Mouse (Mus musculus): Measurements from ENCODE around the gene Nipa2. TPM values are rescaled to one million over a fixed set of nuclear protein-coding genes. Genes with fewer than 3 reads are reported as not detected.

Gene Nipa2
- 41.3 and 45.2 TPM in 2 replicates for polyA plus RNA-seq (2016; fragmentation: Nextera tagmentation; extraction: Ambion mirVana)

DNA sequence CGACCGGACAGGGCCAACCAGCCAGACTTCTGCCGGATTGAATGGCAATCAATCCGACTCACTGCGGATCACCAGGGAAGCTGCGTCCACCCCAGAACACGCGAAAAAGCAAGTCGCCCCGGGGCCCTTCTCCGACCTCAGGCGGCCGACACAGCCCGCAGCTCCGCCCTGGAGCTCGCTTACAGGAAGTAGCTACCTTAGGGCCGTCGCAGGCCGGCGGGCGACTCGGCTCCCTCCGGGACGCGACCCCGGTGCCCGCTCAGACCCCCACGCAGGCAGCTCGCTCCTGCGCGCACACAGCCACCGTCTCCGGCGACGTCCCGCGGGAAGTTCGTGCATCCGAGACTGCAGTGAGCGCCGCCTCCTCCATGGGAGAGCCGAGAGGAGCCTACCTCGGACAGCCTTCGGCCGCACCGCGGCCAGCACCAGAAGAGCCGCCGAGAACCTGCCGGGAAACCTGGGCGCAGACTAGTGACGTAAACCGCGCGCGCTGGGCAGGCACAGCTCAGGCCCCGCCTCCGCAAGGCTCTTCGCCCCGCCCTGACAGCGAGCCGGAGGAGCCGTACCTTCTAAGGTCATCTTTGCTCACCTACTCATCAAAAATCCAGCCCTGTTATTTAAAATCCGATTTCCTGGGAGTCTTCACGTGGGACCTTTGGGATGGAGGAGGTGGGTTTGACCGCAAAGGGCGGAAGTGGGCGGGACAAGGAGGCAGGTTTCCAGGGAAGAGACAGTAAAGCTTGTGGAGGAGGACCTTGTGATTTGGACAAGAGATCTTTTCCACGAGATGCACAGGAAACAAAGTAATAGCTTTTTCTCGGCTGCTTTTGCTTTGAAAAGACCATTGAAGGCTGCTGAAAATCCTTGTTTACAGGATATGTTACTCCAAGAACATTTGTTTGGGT lies at the start of gene Nipa2:
Gene Nipa2, minus strand, starts transcription at position 473 of the 905 bp plus-strand sequence.
- Histone ChIP-seq H3K4me1 (peaks cover 16% of the 10 kb centered on the region), H3K27ac (peak within 1 kb of the TSS; percentile 97), H3K36me3 (peaks cover 3% of the 10 kb centered on the region; the same call in 1 of the 2 replicates), H3K9me3 (no peaks in the 10 kb centered on the region), H3K27me3 (ENCODE audit: insufficient read depth, poor library complexity, severe bottlenecking) (no peaks in the 10 kb centered on the region), H3K4me3 (peak within 1 kb of the TSS; percentile 95)
- WGBS: under 1% methylated on average over 70 of the region's 70 CpGs
- peak; percentile 97 for DNase-seq (ENCODE audit: low spot score)

DNA sequence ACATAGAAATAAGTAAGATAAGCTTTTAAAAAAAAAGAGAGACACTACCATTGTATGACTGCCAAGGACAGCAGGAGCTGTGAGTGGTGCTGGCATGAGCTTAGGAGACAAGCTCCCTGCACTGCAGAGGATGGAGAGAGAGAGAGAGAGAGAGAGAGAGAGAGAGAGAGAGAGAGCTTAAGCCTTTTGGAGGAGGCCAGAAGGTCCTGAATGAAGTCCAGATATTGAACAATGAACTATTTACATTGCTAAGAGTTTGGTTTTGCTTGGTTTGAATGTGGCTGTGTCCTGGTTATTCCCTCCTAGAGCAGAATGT lies 48.7 kb upstream of the Nipa2 start:
- no peak overlapping the region for H3K27ac ChIP-seq
- H3K36me3 ChIP-seq: no peaks in the 10 kb centered on the region
- no peaks in the 10 kb centered on the region for H3K4me1 ChIP-seq
- no peaks in the 10 kb centered on the region; the same call in 1 of the 2 replicates for H3K9me3 ChIP-seq
- no peaks in the 10 kb centered on the region for H3K27me3 ChIP-seq (ENCODE audit: insufficient read depth, poor library complexity, severe bottlenecking)
- no peak for DNase-seq (ENCODE audit: low spot score)
- H3K4me3 ChIP-seq: no peak overlapping the region

DNA sequence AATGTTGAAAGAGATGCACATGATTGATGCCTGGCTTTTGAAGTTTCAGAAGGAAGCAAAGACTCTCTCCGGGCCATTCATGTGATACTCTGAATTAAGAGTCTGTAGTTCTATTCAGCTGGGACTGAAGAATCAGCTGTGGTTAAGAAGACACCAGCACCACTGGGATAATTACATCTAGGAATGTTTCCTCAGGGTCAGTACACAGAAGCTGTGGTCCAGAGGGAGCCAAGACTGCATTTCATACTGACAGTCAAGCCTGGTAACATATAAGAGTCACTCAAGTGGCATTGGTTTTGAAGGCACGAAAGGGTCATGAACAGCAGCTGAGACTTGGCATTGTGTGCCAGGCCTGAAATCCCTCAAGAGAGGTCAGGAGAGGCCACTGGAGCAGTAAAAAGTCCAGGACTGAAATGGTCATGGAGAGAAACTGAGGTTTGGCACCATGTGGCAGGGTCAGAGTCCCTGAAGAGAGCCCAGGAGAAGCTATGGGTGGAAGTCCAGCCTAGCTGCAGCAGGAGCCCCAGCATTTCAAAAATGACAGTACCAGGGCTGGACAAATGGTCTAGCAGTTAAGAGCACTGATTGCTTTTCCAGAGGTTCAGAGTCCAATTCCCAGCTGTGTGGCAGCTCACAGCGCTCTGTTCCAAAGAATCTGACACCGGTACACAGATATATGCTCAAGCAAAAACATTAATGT lies 48.2 kb upstream of the Nipa2 start:
- whole genome bisulfite sequencing: 88% methylated on average over 4 of the region's 4 CpGs
- H3K9me3 ChIP-seq: no peaks in the 10 kb centered on the region; the same call in 1 of the 2 replicates
- H3K36me3 ChIP-seq: no peaks in the 10 kb centered on the region
- no peaks in the 10 kb centered on the region for H3K27me3 ChIP-seq (ENCODE audit: insufficient read depth, poor library complexity, severe bottlenecking)
- no peak overlapping the region for H3K27ac ChIP-seq
- no peak for DNase-seq (ENCODE audit: low spot score)
- H3K4me3 ChIP-seq: no peak overlapping the region
- H3K4me1 ChIP-seq: no peaks in the 10 kb centered on the region

DNA sequence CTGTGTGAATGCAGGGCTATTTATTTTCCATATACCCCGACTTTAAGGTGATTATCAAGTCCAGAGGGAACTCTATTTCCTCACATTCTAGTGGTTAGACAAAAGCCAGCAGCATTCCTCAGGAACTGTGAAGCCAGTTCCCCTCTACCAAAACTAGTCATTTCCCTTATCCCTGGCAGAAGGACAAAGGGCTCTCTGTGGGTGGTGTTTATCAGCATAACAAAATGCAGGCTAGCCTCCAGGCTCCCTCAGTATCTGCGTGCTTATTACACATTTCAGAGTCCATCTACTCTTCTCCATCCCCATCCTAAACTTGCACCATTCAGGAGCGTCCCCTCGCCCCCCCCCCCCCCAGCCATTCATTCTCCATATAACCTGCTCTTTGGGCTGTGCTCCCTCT lies 36.7 kb upstream of the Nipa2 start:
- peaks cover 6% of the 10 kb centered on the region for H3K4me1 ChIP-seq
- no peak overlapping the region for H3K27ac ChIP-seq
- no peaks in the 10 kb centered on the region for H3K36me3 ChIP-seq
- no peak overlapping the region for H3K4me3 ChIP-seq
- 27% methylated on average over 3 of the region's 4 CpGs for WGBS
- no peaks in the 10 kb centered on the region for H3K27me3 ChIP-seq (ENCODE audit: insufficient read depth, poor library complexity, severe bottlenecking)
- H3K9me3 ChIP-seq: no peaks in the 10 kb centered on the region
- DNase-seq (ENCODE audit: low spot score): no peak

DNA sequence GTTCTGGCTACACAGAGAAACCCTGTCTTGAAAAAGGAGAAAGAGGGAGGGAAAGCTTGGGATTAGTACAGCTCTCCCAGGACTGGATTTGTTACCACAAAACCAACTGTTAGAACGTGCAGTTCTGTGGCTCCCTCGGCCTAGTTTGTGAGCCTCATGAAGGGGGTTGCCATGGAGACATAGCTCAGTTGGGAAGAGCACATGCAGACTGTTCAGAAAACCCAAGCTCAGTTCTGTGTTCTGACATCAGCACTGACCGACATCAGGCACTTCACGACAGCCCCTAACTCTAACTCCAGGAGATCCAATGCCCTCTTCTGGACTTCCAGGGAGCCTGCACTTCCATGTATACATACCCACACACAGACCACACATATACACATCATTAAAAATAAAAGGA lies 32.7 kb upstream of the Nipa2 start:
- no peak for DNase-seq (ENCODE audit: low spot score)
- no peaks in the 10 kb centered on the region for H3K36me3 ChIP-seq
- WGBS: 75% methylated on average over 4 of the region's 4 CpGs

DNA sequence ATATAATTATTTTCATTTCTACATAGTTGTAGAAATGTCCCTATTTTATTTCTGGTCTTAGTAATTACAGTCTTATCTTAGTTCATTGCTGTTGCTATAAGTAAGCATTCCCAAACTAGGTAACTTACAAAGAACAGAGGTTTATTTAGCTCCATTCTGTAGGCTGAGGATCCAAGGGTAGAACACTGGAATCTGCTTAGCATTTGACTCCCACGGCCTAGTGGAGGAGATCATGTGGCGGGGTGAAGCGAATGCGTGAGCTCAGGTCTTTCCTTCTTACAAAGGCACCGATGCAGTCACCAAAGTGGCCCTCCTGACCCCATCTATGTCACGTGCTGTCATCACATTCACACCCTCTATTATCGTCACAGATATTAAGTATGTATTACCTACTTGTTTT lies 29.6 kb upstream of the Nipa2 start:
- no peaks in the 10 kb centered on the region for H3K36me3 ChIP-seq
- no peak overlapping the region for H3K27ac ChIP-seq
- no peaks in the 10 kb centered on the region for H3K27me3 ChIP-seq (ENCODE audit: insufficient read depth, poor library complexity, severe bottlenecking)
- no peak for DNase-seq (ENCODE audit: low spot score)
- no peaks in the 10 kb centered on the region for H3K4me1 ChIP-seq
- H3K9me3 ChIP-seq: no peaks in the 10 kb centered on the region
- 83% methylated on average over 7 of the region's 7 CpGs for WGBS
- no peak overlapping the region for H3K4me3 ChIP-seq

More for the DNA sequence above, 32.7 kb upstream of the Nipa2 start:
- no peaks in the 10 kb centered on the region for H3K27me3 ChIP-seq (ENCODE audit: insufficient read depth, poor library complexity, severe bottlenecking)
- H3K27ac ChIP-seq: no peak overlapping the region
- no peaks in the 10 kb centered on the region for H3K9me3 ChIP-seq
- no peak overlapping the region for H3K4me3 ChIP-seq
- H3K4me1 ChIP-seq: peaks cover 6% of the 10 kb centered on the region

DNA sequence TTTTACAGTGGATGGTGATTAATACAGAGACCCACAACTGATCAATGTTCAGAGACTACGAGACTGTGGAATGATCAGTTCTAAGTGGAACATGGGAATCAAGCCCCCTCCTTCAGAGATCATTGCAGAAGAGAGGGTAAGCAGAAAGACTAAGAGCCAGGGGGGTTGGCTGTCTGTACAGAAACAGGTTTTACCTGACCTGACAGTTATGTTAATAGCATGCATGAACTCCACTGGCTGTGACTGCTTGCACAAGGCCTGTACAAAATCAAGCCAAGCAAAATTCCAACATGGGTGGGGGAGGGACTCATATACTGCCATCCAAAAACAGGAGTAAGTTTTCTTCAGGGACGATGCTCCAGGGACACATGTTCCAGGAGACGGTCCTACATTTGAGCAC lies 28.9 kb upstream of the Nipa2 start:
- H3K4me3 ChIP-seq: no peak overlapping the region
- WGBS: 86% methylated on average over 3 of the region's 3 CpGs
- no peaks in the 10 kb centered on the region for H3K9me3 ChIP-seq
- H3K36me3 ChIP-seq: no peaks in the 10 kb centered on the region
- no peaks in the 10 kb centered on the region for H3K4me1 ChIP-seq
- H3K27me3 ChIP-seq (ENCODE audit: insufficient read depth, poor library complexity, severe bottlenecking): no peaks in the 10 kb centered on the region
- DNase-seq (ENCODE audit: low spot score): no peak
- no peak overlapping the region for H3K27ac ChIP-seq

DNA sequence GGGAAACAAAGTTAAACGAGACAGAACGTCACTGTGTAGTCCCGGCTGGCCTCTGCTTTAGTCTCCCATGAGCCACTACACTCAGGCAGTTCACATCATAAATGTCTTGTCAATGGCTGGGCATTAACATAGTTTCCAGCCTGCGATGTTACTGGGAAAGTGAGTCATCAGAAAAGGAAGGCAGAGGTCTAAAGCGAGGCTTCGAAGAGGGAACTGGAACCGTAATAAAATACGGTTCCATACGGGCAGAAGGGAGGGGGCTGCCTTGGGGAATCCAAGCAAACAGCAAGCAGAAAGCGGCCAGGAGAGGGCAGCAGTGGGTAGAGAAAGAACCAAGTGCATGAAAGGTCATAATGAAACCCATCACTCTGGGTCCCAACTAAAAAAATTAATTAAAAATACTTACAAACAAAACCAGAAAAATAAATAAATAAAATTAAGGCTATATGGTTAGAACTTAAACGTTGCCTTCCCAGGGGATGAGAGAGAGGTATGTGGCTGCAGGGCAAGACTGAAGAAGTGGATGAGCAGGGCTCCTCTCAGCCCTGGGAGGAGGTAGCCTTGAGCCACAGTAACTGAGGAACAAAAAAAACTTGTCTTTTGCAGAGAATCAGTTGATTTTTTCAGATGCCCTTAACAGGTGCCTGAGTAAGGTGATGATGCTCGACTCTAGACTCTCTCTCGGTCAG lies 24.4 kb upstream of the Nipa2 start:
- Histone ChIP-seq H3K4me3 (peak overlapping the region; percentile 38), H3K36me3 (no peaks in the 10 kb centered on the region), H3K27me3 (ENCODE audit: insufficient read depth, poor library complexity, severe bottlenecking) (no peaks in the 10 kb centered on the region), H3K9me3 (no peaks in the 10 kb centered on the region), H3K27ac (no peak overlapping the region), H3K4me1 (no peaks in the 10 kb centered on the region)
- whole genome bisulfite sequencing: 37% methylated on average over 13 of the region's 13 CpGs
- DNase-seq (ENCODE audit: low spot score): peak; percentile 86

DNA sequence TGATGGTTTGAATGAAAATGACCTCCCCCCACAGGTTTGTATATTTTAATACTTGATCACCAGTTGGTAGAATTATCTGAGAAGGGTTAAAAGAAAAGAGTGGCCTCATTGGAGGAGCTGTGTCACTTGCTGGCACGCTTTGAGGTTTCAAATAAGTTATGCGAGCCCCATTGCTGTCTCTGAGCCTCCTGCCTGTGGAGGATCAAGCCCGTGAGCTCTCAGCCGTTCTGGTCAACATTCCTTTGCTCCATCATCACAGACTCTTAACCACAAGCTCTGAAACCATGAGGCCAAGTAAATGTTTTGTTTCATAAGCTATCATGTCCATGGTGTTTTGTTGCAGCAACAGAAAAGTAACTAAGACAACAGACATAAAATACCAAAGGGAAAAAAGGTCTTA lies 22.5 kb upstream of the Nipa2 start:
- WGBS: 82% methylated on average over 4 of the region's 4 CpGs
- Histone ChIP-seq H3K9me3 (no peaks in the 10 kb centered on the region), H3K4me1 (no peaks in the 10 kb centered on the region), H3K36me3 (peaks cover 3% of the 10 kb centered on the region), H3K27me3 (ENCODE audit: insufficient read depth, poor library complexity, severe bottlenecking) (no peaks in the 10 kb centered on the region), H3K27ac (no peak overlapping the region), H3K4me3 (no peak overlapping the region)
- no peak for DNase-seq (ENCODE audit: low spot score)

DNA sequence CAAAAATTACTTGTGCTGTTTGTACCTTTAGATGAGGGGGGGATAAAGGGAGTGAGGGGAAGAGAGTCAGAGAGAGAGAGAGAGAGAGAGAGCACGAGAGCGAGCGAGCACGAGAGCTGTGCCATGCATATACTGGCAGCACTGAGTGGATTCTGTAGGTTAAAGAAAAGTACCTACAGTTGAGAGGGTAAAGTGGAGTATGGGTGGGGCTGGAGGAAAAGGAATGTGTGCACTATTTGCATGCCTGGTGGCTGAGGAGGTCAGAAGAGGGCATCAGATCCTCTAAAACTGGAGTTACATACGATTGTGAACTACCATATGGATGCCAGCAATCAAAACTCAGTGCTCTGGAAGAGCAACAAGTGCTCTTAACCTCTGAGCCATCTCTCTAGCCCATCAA lies 20.8 kb upstream of the Nipa2 start:
- WGBS: 90% methylated on average over 5 of the region's 5 CpGs
- Histone ChIP-seq H3K9me3 (no peaks in the 10 kb centered on the region), H3K4me1 (no peaks in the 10 kb centered on the region), H3K27ac (no peak overlapping the region), H3K27me3 (ENCODE audit: insufficient read depth, poor library complexity, severe bottlenecking) (no peaks in the 10 kb centered on the region), H3K36me3 (peaks cover 11% of the 10 kb centered on the region), H3K4me3 (no peak overlapping the region)
- DNase-seq (ENCODE audit: low spot score): no peak

DNA sequence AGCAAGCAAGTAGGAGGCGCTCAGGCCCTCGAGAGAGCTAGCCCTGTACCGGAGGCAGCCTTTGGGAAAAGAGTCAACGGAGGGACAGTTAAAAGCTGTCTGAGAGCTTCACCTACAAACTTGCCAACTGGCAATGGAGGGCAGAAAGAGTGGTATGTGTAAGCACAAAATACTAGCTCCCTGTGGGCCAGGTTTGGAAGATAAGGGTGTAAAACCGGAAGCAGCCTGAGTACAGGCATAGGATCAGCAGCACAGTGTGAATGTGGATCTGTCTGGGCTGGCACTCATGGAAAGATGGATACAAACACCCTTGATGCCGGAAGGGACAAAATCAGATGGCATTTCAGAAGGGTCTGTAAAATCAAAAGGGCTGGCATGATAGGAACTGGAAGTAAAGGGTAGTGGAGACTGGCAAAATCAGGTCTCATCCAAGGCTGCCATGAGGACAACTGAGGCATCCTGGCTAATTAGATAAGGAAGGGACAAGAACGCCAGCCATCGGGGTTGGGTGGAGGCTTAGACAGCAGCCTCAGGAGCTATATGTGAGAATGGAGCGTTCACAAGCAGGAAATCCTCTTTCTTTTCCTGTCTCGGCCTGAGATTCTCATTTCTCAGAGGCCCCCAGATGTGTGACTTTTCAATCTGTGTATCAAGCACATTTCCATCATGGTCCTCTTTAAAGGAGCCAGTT lies 19.9 kb upstream of the Nipa2 start:
- WGBS: 76% methylated on average over 10 of the region's 10 CpGs
- Histone ChIP-seq H3K4me1 (no peaks in the 10 kb centered on the region), H3K4me3 (no peak overlapping the region), H3K36me3 (peaks cover 11% of the 10 kb centered on the region), H3K27me3 (ENCODE audit: insufficient read depth, poor library complexity, severe bottlenecking) (no peaks in the 10 kb centered on the region), H3K27ac (no peak overlapping the region), H3K9me3 (no peaks in the 10 kb centered on the region)
- DNase-seq (ENCODE audit: low spot score): no peak

DNA sequence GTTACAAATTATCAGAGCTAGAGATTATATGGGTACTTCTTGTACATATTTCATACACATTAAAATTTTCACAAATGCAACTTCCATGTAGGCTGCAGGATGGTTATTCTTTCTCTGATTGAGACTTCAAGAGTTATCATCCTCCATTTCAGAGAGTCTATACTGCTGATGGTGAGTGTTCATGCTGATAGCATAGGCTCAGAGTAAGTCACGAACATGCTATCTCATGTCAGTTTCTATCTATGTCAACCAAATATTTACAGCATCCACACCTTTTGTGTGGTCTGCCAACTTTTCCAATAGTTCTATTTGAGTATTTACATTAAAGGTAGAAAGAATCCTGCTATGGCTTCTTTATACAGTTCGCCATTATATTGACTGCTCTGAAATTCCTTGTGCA lies 19.2 kb upstream of the Nipa2 start:
- WGBS: 76% methylated on average over 2 of the region's 2 CpGs
- DNase-seq (ENCODE audit: low spot score): no peak
- H3K27ac ChIP-seq: no peak overlapping the region

More for the DNA sequence above, 19.2 kb upstream of the Nipa2 start:
- no peaks in the 10 kb centered on the region for H3K4me1 ChIP-seq
- no peaks in the 10 kb centered on the region for H3K9me3 ChIP-seq
- H3K4me3 ChIP-seq: no peak overlapping the region
- peaks cover 11% of the 10 kb centered on the region for H3K36me3 ChIP-seq
- no peaks in the 10 kb centered on the region for H3K27me3 ChIP-seq (ENCODE audit: insufficient read depth, poor library complexity, severe bottlenecking)

All from heart, embryonic 10.5 days (tissue).